Mouse (Mus musculus) embryonic facial prominence, embryonic 12.5 days (tissue): ENCODE data around the gene Fndc1. TPM values are rescaled to one million over a fixed set of nuclear protein-coding genes. Genes with fewer than 3 reads are reported as not detected.

Experiments
- microRNA-seq: library from miRNA; unstranded; fragments of <30 nt; microRNA quantifications from one replicate; pipeline ENCODE4, GENCODE M21; 2017
- polyA plus RNA-seq: library from polyadenylated mRNA; unstranded; fragments of >200 nt; fragmentation: Nextera tagmentation; extraction: Ambion mirVana; gene quantifications from 2 replicates; pipeline ENCODE4 v1.2.1, GENCODE M21; 2016

Gene Fndc1
- polyA plus RNA-seq, 1 experiment from 2014 or later = 10.6 TPM

Small RNA genes lying within 50 kb of the gene (microRNA-seq; reads per million reads assigned to microRNA genes)
- not detected for gene Gm25872

Other genes starting within 250 kb of the Fndc1 start
- 0.60 and 0.69 TPM in 2 replicates for gene Tagap, start 98.7 kb upstream of the Fndc1 start, polyA plus RNA-seq
- gene Rsph3a, start 118.3 kb upstream of the Fndc1 start, polyA plus RNA-seq = 50.0 and 55.3 TPM in 2 replicates